Mouse (Mus musculus): Measurements from ENCODE around the gene Gm28038.

Gm28038 gene

GRCm38 (mm10) chr2:30256616-30257350, 24.1 kb upstream of the Gm28038 start:
- DNase-seq (ENCODE audit: low spot score in 2 of 2): no peak

GRCm38 (mm10) chr2:30257699-30258460, 23.0 kb upstream of the Gm28038 start:
- no peak for DNase-seq (ENCODE audit: low spot score in 2 of 2)

- no peak for DNase-seq (ENCODE audit: low spot score in 2 of 2)
Measured at GRCm38 (mm10) chr2:30258600-30258999, 22.2 kb upstream of the Gm28038 start.

DNA sequence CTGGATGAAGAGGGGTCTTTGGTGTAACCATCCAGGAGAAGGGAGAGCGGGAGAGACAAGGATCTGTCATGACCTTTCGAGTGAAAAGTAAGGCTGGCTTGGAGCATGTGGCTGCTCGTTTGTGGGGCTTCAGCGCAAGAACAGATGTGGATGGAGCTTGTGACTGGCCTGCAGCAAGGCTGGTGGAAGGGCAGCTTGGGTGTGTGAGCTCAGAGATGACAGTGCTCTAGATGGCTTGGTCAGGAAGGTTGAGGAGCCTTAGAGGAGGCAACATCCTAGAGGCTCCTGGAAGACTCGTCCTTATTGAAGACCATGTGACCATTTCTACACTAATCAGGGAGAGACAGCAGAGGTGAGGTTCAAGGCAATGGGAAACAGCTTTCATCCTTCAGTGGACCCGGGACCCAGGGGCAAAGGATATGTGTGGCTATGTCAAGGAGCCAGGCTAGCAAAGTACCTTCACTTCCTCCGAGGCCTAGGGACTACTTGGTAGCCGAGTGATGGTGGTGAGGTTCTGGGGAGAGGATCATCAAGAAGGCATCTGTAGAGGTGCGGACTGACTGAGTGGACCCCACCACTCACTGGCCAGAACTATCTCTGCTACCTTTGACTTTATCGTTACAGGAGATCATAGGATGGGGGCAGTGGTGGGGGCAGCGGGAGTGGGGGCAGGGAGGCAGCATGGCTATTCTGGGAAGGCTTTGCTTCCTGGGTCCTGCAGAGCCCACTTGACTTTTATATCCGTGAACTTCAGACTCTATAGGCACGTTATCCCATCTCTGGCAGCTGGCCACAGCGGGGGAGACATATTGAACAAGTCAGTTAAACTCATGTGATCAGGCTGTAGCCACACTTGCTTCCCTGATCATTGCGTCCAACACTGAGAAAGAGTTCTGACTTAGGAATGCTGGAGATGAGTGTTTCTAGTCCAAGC, 21.4 kb upstream of the Gm28038 start:
- no peak for DNase-seq (ENCODE audit: low spot score in 2 of 2)

GRCm38 (mm10) chr2:30261064-30261736, 19.6 kb upstream of the Gm28038 start:
- DNase-seq (ENCODE audit: low spot score in 2 of 2): no peak

GRCm38 (mm10) chr2:30261921-30262839, 18.7 kb upstream of the Gm28038 start:
- DNase-seq (ENCODE audit: low spot score in 2 of 2): no peak

- DNase-seq (ENCODE audit: low spot score in 2 of 2): no peak
Measured at GRCm38 (mm10) chr2:30262840-30263441, 17.9 kb upstream of the Gm28038 start.

DNA sequence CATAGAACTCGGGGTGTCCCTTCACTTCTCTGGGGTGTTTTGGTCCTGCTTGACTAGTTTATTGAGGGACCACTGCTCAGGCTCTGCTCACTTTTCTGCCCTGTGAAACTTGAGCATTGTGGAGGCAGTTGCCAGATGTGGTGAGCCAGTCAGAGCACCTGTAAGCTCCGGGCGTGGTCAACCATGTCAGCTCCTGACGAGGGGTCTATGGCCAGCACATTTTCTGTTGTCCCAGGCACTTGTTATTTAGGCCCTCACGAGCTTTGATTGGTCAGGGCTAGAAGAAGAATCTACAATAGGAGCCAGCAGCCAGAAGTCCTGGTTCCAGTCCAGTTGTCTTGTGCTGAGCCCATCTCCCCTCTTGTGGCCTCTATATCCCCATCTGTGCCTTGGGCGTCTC, 17.0 kb upstream of the Gm28038 start:
- no peak for DNase-seq (ENCODE audit: low spot score in 2 of 2)

- no peak for DNase-seq (ENCODE audit: low spot score in 2 of 2)
Measured at GRCm38 (mm10) chr2:30264671-30265519, 15.9 kb upstream of the Gm28038 start.

DNA sequence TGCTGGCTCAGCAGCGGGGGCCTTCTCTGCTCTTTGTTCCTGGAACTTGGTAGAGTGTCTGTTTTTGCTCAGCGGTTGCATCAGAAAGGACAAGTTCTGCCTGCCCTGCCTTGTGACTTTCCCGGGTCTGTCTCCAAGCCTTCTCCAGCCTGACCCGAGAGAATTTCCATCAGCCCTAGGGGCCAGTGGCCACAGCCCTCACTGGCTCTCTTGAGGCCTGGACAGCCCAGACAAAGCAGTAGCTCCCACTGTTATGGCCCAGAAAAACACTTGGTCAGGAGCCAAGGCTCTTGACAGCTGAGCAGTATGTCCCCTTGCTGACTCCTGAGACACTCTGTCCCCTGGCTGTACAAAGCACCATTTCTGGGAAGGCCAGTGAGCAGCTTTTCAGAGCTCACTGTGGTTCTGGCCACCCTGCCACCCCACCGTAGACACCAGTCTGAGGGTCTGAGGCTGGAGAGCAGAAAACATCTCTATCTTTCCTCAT, 15.0 kb upstream of the Gm28038 start, which contains the start of gene Phyhd1:
Gene Phyhd1 (plus strand): TSS at position 437 of the 487 bp plus-strand sequence.
- DNase-seq (ENCODE audit: low spot score in 2 of 2): no peak

GRCm38 (mm10) chr2:30266392-30266941, 14.4 kb upstream of the Gm28038 start:
- DNase-seq (ENCODE audit: low spot score in 2 of 2): no peak

DNA sequence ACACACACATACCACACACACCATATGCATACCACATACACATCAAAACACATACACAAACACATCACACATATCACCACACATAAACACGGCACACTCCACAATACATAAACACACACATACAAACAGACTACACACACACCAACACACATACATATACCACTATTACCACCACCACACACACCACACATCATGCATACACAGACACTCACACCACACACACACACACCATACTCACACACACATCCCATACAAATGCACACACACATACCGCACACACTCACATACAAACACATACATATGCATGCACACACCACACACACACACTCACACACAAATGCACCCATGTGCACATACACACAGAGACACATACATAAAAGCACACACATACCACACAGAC, 13.4 kb upstream of the Gm28038 start:
- no peak for DNase-seq (ENCODE audit: low spot score in 2 of 2)

DNA sequence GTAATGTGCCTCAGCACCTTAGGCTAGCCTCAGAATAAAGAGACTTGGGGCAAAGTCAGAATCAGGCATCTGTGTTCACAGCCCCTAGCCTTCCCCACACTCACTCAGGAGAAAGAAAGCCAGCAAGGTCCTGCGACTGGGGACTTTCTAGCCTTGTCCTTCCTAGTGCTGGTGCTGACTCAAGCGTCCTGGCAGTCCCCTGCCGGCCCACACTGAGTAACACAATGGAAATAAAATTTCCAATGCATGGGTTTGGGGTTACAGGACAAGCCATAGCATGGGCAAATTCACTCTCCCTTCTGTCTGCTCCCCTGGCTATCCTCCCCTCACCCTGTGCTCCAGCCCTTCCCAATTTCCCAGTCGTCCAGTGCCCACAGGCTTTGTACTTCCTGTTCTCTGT, 12.5 kb upstream of the Gm28038 start:
- DNase-seq (ENCODE audit: low spot score in 2 of 2): no peak

DNA sequence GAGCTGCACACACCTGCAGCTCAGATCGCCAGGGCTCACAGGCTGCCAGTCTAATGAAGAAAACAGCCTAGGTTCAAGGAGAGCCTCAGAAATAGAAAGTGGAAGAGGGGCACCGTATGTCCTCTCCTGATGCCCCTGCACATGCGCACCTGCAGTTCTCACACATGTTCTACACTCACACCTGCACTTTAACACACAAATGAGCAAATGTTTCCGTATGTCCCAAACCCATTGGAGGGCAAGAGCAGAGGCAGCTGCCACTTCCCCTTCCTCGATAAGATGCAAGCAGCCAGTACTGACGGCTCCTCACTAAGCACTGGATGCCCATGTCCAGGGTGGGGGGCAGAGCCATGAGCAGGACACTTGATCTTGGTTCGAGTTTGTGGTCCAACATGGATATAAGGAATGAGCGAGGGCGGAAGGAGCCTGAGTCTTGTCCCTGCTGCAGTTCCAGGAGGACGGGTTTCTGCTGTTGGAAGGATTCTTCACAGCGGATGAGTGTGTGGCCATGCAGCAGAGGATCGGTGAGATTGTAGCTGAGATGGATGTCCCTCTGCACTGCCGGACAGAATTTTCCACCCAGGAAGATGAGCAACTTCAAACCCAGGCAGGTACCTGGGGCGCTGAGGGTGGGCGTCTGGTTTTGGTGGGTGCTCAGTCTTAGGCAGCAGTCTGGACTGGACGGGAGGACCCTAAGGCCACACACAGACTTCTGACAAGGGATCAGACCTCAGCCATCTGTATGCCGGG, 11.4 kb upstream of the Gm28038 start:
- DNase-seq (ENCODE audit: low spot score in 2 of 2): no peak

DNA sequence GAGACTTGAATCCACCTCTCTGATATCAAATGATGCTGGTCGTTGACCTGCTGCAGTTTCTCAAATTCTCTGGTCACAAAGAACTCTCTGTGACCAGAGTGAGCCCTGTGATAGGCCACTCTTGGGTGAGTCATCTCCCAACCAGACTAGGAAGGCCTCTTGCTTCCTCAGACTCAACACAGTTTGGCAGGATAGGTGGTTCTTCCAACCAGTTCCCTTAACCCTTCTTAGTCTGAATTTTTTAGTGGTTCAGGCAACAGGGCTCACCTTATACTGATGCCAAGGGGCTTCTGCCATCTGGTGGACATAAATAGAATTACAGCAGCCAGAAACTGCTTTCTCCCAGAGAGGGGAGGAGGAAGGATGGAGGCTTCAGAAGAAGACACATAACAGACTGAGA, 10.7 kb upstream of the Gm28038 start:
- DNase-seq (ENCODE audit: low spot score in 2 of 2): peak; percentile 39 to 60

- no peak for DNase-seq (ENCODE audit: low spot score in 2 of 2)
Measured at GRCm38 (mm10) chr2:30281651-30282050, 808 bp downstream of the Gm28038 start.

- DNase-seq (ENCODE audit: low spot score in 2 of 2): no peak
Measured at GRCm38 (mm10) chr2:30283193-30283592, 2.4 kb downstream of the Gm28038 start.

DNA sequence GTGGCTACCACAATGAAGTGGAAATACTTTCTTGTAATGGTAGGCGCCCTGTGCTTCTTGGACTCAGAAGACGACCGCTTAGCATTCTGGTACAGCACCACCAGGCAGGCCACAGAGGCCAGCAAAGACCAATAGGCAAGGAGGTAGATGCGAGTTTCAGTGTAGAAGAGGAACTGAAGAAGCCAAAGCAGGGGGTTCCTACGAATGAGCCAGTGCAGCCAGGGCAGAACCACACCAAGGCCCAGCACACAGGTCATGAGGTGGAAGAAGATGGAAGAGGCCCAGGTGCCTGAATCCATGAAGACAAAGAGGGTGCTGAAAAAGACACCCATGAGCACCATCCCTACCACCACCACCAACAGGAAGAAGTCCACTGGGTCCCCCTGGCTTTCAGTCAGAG, 4.2 kb downstream of the Gm28038 start:
- DNase-seq (ENCODE audit: low spot score in 2 of 2): no peak
